In genomic region chr6:120259481-120259880, GRCm38 (mm10) we compare ENCODE assay signal across 30 mouse cellular contexts. TPM values are rescaled to one million over a fixed set of nuclear protein-coding genes. Genes with fewer than 3 reads are reported as not detected.
DNase-seq lines count a peak whose midpoint lies in the region; ATAC-seq and TF ChIP-seq lines count a peak whose summit lies in the region.
"Had no signal": no experiment of that assay in that cellular context is flagged by ENCODE, and none has a peak within 500 bp of the region (broad histone marks: within the 10 kb centered on the region; RNA-seq: fewer than 3 reads in every experiment).

No protein-coding gene starts in this region.

- H3K27me3 ChIP-seq in midbrain, embryonic 11.5 days (ENCODE audit: control insufficient read depth, insufficient read depth, low read length): no peaks in the 10 kb centered on the region
- H3K27me3 ChIP-seq in midbrain, embryonic 10.5 days (ENCODE audit: low read depth, poor library complexity, severe bottlenecking): no peaks in the 10 kb centered on the region
- H3K27me3 ChIP-seq: embryonic facial prominence, embryonic 12.5 days; embryonic facial prominence, embryonic 15.5 days; heart, embryonic 12.5 days; heart, embryonic 15.5 days; hindbrain, embryonic 13.5 days; intestine, embryonic 15.5 days had no signal

- intact Hi-C loops in left cerebral cortex, adult 2 months (cut with DNase I): no loop called here

- no peaks in the 10 kb centered on the region for H3K4me1 ChIP-seq in midbrain, embryonic 11.5 days (ENCODE audit: control insufficient read depth, insufficient read depth, low read length)
- 0 out of 2 replicates have a peak, but pooled peaks cover 5% of the 10 kb centered on the region for H3K4me1 ChIP-seq in midbrain, embryonic 10.5 days

- H3K36me3 ChIP-seq in midbrain, embryonic 11.5 days (ENCODE audit: control insufficient read depth, insufficient read depth, low read length): no peaks in the 10 kb centered on the region
- H3K36me3 ChIP-seq in midbrain, embryonic 10.5 days: no peaks in the 10 kb centered on the region
- H3K36me3 ChIP-seq: embryonic facial prominence, embryonic 12.5 days; embryonic facial prominence, embryonic 15.5 days; heart, embryonic 12.5 days; heart, embryonic 15.5 days; hindbrain, embryonic 13.5 days; intestine, embryonic 15.5 days had no signal

- no peak for TF ChIP-seq CTCF in left cerebral cortex, adult 2 months (IDR thresholded peaks at IDR 0.05)

- no peak overlapping the region for H3K4me3 ChIP-seq in midbrain, embryonic 11.5 days (ENCODE audit: low read depth, low read length)
- no peak overlapping the region for H3K4me3 ChIP-seq in midbrain, embryonic 10.5 days
- no peak overlapping the region for H3K4me3 ChIP-seq in left cerebral cortex, adult 2 months
- H3K4me3 ChIP-seq: embryonic facial prominence, embryonic 12.5 days; embryonic facial prominence, embryonic 15.5 days; gastrocnemius, adult 2 months; heart, embryonic 12.5 days; heart, embryonic 15.5 days; hindbrain, embryonic 13.5 days; intestine, embryonic 15.5 days had no signal

- no peak overlapping the region for H3K9ac ChIP-seq in midbrain, embryonic 11.5 days (ENCODE audit: low read length)
- H3K9ac ChIP-seq: embryonic facial prominence, embryonic 12.5 days; embryonic facial prominence, embryonic 15.5 days; forebrain, postnatal 0 days; heart, embryonic 12.5 days; heart, embryonic 15.5 days; hindbrain, embryonic 13.5 days; intestine, embryonic 15.5 days had no signal

- H3K4me2 ChIP-seq in midbrain, embryonic 11.5 days: no peak overlapping the region
- H3K4me2 ChIP-seq: embryonic facial prominence, embryonic 12.5 days; embryonic facial prominence, embryonic 15.5 days; heart, embryonic 12.5 days; heart, embryonic 15.5 days; hindbrain, embryonic 13.5 days; intestine, embryonic 15.5 days had no signal

- DNase-seq in midbrain, embryonic 11.5 days (ENCODE audit: low spot score, missing footprints): peak; percentile 84
- DNase-seq in midbrain, embryonic 10.5 days (ENCODE audit: low spot score): no peak
- DNase-seq in ES-CJ7 (ENCODE audit: low read depth, low spot score) (peak; percentile 53), R1 (ENCODE audit: low read depth, low spot score) (peak; percentile 63)
- DNase-seq in heart, postnatal 4 days: no peak
- DNase-seq in spleen, adult 12 weeks (ENCODE audit: low spot score): no peak
- DNase-seq in left cerebral cortex, adult 2 months (ENCODE audit: extremely low spot score in 1 of 2, low spot score in 2 of 2): no peak
- DNase-seq: adrenal gland, postnatal 10 days; adrenal gland, postnatal 36 days; cerebellum, adult 18-20 months; cerebellum, adult 9-10 months; cerebellum, postnatal 14 days; forebrain, postnatal 0 days; gastrocnemius, adult 2 months; gastrocnemius, postnatal 14 days; heart, adult 18-20 months; heart, postnatal 10 days; heart, postnatal 36 days; kidney, adult 11 months had no signal

- no peak for ATAC-seq in midbrain, embryonic 11.5 days (ENCODE audit: low FRiP score)
- ATAC-seq: CD4-positive, CD25-positive, alpha-beta regulatory T cell, adult 4 months; forebrain, embryonic 14.5 days; forebrain, postnatal 0 days; hindbrain, embryonic 16.5 days; intestine, embryonic 15.5 days had no signal

- H3K27ac ChIP-seq in midbrain, embryonic 11.5 days (ENCODE audit: low read depth, low read length): no peak overlapping the region
- H3K27ac ChIP-seq in midbrain, embryonic 10.5 days (replicated peaks): no peak overlapping the region
- no peak overlapping the region for H3K27ac ChIP-seq in left cerebral cortex, adult 2 months
- H3K27ac ChIP-seq: embryonic facial prominence, embryonic 12.5 days; embryonic facial prominence, embryonic 15.5 days; gastrocnemius, adult 2 months; heart, embryonic 15.5 days; hindbrain, embryonic 13.5 days; intestine, embryonic 15.5 days had no signal

- WGBS in midbrain, embryonic 11.5 days: 34% methylated on average over 9 of the region's 9 CpGs
- 35% methylated on average over 9 of the region's 9 CpGs for WGBS in midbrain, embryonic 10.5 days

- H3K9me3 ChIP-seq in midbrain, embryonic 11.5 days (ENCODE audit: control insufficient read depth, low read length): no peaks in the 10 kb centered on the region
- H3K9me3 ChIP-seq in midbrain, embryonic 10.5 days (replicated peaks): no peaks in the 10 kb centered on the region
- H3K9me3 ChIP-seq: embryonic facial prominence, embryonic 12.5 days; embryonic facial prominence, embryonic 15.5 days; heart, embryonic 12.5 days; heart, embryonic 15.5 days; hindbrain, embryonic 13.5 days; intestine, embryonic 15.5 days had no signal

RNA-seq across cellular contexts. Expression of gene D330020A13Rik, which starts 34.7 kb away (rescaled TPM):
- polyA plus RNA-seq in midbrain, embryonic 11.5 days (2014; fragmentation: Nextera tagmentation; extraction: Ambion mirVana): not detected in 2 replicates
- not detected in 2 replicates for polyA plus RNA-seq in midbrain, embryonic 10.5 days (2016; fragmentation: Nextera tagmentation; extraction: Ambion mirVana)
- total RNA-seq in heart, postnatal 4 days (2021): not detected
- not detected for total RNA-seq in left cerebral cortex, adult 2 months (2021)
- total RNA-seq: forebrain, postnatal 0 days; gastrocnemius, adult 2 months; heart, adult 18-20 months; heart, postnatal 10 days; heart, postnatal 36 days had no signal
- polyA plus RNA-seq: CD4-positive, CD25-positive, alpha-beta regulatory T cell, adult 4 months; forebrain, embryonic 11.5 days; forebrain, embryonic 14.5 days; forebrain, postnatal 0 days; gonadal fat pad, adult 2 months; hindbrain, embryonic 13.5 days had no signal

RNA-seq across cellular contexts. Expression of gene B4galnt3, which starts 34.9 kb away (rescaled TPM):
- 0.07 and 0.14 TPM in 2 replicates for polyA plus RNA-seq in midbrain, embryonic 11.5 days (2014; fragmentation: Nextera tagmentation; extraction: Ambion mirVana)
- 0.05 and 0.11 TPM in 2 replicates for polyA plus RNA-seq in midbrain, embryonic 10.5 days (2016; fragmentation: Nextera tagmentation; extraction: Ambion mirVana)
- under 1 TPM; 0.65 to 0.81 TPM for total RNA-seq in heart, postnatal 4 days (2021)
- total RNA-seq in left cerebral cortex, adult 2 months (2021): 1 to 10 TPM in 1 of 2 experiments, under 1 TPM in 1; 0.93 to 1.3 TPM
- polyA plus RNA-seq: CD4-positive, CD25-positive, alpha-beta regulatory T cell, adult 4 months; forebrain, embryonic 11.5 days; forebrain, embryonic 14.5 days had no signal

Comparison
In these comparisons a context has a peak if more than half of its experiments do, and no peak if none do; other contexts are left out.
1. DNase-seq: peak in midbrain, embryonic 11.5 days (single experiment), ES-CJ7 (single experiment) and R1 (single experiment); none in midbrain, embryonic 10.5 days (single experiment), heart, postnatal 4 days (single experiment), spleen, adult 12 weeks (single experiment) and left cerebral cortex, adult 2 months (0 of 2).